Mouse (Mus musculus) lung, adult 2 months (tissue): ENCODE measurements around the gene Rnf220.

ENCODE experiments used
- CTCF ChIP-seq: fragments of 200-500 bp; IDR thresholded peaks from 2 replicates; pipeline ENCODE4 v1.5.1; 2011; ENCODE audit warnings: mild to moderate bottlenecking, low read length, control low read depth; ENCODE audit not compliant: insufficient read depth
- POLR2A ChIP-seq: fragments of 200-500 bp; IDR thresholded peaks from 2 replicates; pipeline ENCODE4 v1.6.1; 2011; ENCODE audit warnings: low read depth, mild to moderate bottlenecking, control low read depth, low read length, borderline replicate concordance; ENCODE audit errors: extremely low read depth

DNA sequence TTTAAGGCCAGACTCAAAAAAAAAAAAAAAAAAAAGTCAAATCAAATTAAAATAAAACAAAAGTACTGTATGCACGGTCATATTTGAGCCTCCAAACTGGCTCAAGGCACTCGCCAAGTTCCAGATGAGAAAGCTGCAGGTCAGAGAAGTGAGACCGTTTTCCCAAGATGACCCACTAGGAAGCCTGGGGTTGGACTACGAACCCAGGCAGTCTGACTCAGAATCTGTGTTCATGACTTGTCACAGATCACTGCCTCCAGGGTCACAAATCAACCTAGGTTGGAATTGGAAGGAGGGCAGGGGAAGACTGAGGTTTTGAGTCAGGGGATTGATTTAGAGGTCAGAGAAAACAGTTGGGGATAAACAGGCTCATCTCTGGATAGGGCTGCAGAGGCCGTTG is 43.7 kb upstream of the Rnf220 start:
- no peak for TF ChIP-seq CTCF
- no peak for TF ChIP-seq POLR2A
